ENCODE assay signal across 16 mouse cellular contexts in genomic region chr2:51090688-51091087, GRCm38 (mm10). TPM values are rescaled to one million over a fixed set of nuclear protein-coding genes. Genes with fewer than 3 reads are reported as not detected.
DNase-seq lines count a peak whose midpoint lies in the region; ATAC-seq and TF ChIP-seq lines count a peak whose summit lies in the region.
"Had no signal": no experiment of that assay in that cellular context is flagged by ENCODE, and none has a peak within 500 bp of the region (broad histone marks: within the 10 kb centered on the region; RNA-seq: fewer than 3 reads in every experiment).

No protein-coding gene starts in this region.

- peaks cover 7% of the 10 kb centered on the region; the same call in 1 of the 2 replicates for H3K4me1 ChIP-seq in intestine, embryonic 14.5 days (replicated peaks; ENCODE audit: control insufficient read depth, insufficient read depth, low read length)
- no peaks in the 10 kb centered on the region; the same call in 1 of the 2 replicates for H3K4me1 ChIP-seq in intestine, embryonic 16.5 days (ENCODE audit: control insufficient read depth, insufficient read depth, low read length)
- H3K4me1 ChIP-seq in forebrain, embryonic 15.5 days: peaks cover 48% of the 10 kb centered on the region
- H3K4me1 ChIP-seq in midbrain, embryonic 10.5 days: peaks cover 61% of the 10 kb centered on the region

- peak; percentile 21 for DNase-seq in intestine, embryonic 14.5 days (ENCODE audit: low spot score)
- peak; percentile 90 for DNase-seq in brain, embryonic 14.5 days (ENCODE audit: low read depth)
- no peak for DNase-seq in midbrain, embryonic 10.5 days (ENCODE audit: low spot score)
- no peak for DNase-seq in B cell, adult 2 months
- no peak for DNase-seq in testis, postnatal 10 days (ENCODE audit: low spot score)
- no peak for DNase-seq in adrenal gland, postnatal 10 days
- DNase-seq: cerebellum, adult 8-10 months; gastrocnemius, postnatal 25 days; heart, postnatal 4 days; right cerebral cortex, adult 18-20 months; thymus, postnatal 4 days had no signal

- H3K36me3 ChIP-seq in intestine, embryonic 14.5 days (ENCODE audit: control insufficient read depth, insufficient read depth, low read length): no peaks in the 10 kb centered on the region
- H3K36me3 ChIP-seq in intestine, embryonic 16.5 days (ENCODE audit: control insufficient read depth, insufficient read depth, low read length): no peaks in the 10 kb centered on the region
- no peaks in the 10 kb centered on the region for H3K36me3 ChIP-seq in forebrain, embryonic 15.5 days
- H3K36me3 ChIP-seq in midbrain, embryonic 10.5 days: no peaks in the 10 kb centered on the region
- H3K36me3 ChIP-seq: kidney, embryonic 15.5 days had no signal

- H3K9ac ChIP-seq in intestine, embryonic 14.5 days (ENCODE audit: low read length): no peak overlapping the region
- no peak overlapping the region for H3K9ac ChIP-seq in intestine, embryonic 16.5 days (ENCODE audit: low read depth, low read length)
- no peak overlapping the region for H3K9ac ChIP-seq in forebrain, embryonic 15.5 days (replicated peaks)
- H3K9ac ChIP-seq: kidney, embryonic 15.5 days had no signal

- no peak for TF ChIP-seq CTCF in brain, embryonic 14.5 days (IDR thresholded peaks at IDR 0.05; ENCODE audit: borderline replicate concordance, extremely low read depth, insufficient read depth, insufficient read length)

- no peaks in the 10 kb centered on the region for H3K27me3 ChIP-seq in intestine, embryonic 14.5 days (replicated peaks; ENCODE audit: control insufficient read depth, insufficient read depth, low read length)
- H3K27me3 ChIP-seq in intestine, embryonic 16.5 days (replicated peaks; ENCODE audit: control insufficient read depth, insufficient read depth, low read length): no peaks in the 10 kb centered on the region
- H3K27me3 ChIP-seq in forebrain, embryonic 15.5 days: no peaks in the 10 kb centered on the region
- H3K27me3 ChIP-seq in midbrain, embryonic 10.5 days (ENCODE audit: low read depth, poor library complexity, severe bottlenecking): no peaks in the 10 kb centered on the region
- H3K27me3 ChIP-seq: kidney, embryonic 15.5 days had no signal

- WGBS in intestine, embryonic 14.5 days: 77% methylated on average over 7 of the region's 7 CpGs
- 79% methylated on average over 7 of the region's 7 CpGs for WGBS in intestine, embryonic 16.5 days
- WGBS in forebrain, embryonic 15.5 days: 47% methylated on average over 7 of the region's 7 CpGs
- 75% methylated on average over 7 of the region's 7 CpGs for WGBS in midbrain, embryonic 10.5 days

- H3K4me2 ChIP-seq in intestine, embryonic 14.5 days (ENCODE audit: low read length): no peak overlapping the region
- H3K4me2 ChIP-seq in intestine, embryonic 16.5 days (ENCODE audit: low read depth, low read length): no peak overlapping the region
- H3K4me2 ChIP-seq in forebrain, embryonic 15.5 days (replicated peaks): no peak overlapping the region
- H3K4me2 ChIP-seq: heart, embryonic 11.5 days; kidney, embryonic 15.5 days; liver, embryonic 11.5 days had no signal

- ATAC-seq in intestine, embryonic 14.5 days (replicated peaks; ENCODE audit: low FRiP score, low TSS enrichment, low read depth): no peak
- no peak for ATAC-seq in intestine, embryonic 16.5 days
- ATAC-seq in forebrain, embryonic 15.5 days (replicated peaks): peak; percentile 41

- no peak for TF ChIP-seq POLR2A in brain, embryonic 14.5 days (IDR thresholded peaks at IDR 0.05; ENCODE audit: borderline replicate concordance, extremely low read depth, insufficient read depth, insufficient read length, poor library complexity, severe bottlenecking)

- H3K9me3 ChIP-seq in intestine, embryonic 14.5 days (ENCODE audit: control insufficient read depth, low read length): no peaks in the 10 kb centered on the region
- no peaks in the 10 kb centered on the region for H3K9me3 ChIP-seq in intestine, embryonic 16.5 days (ENCODE audit: control insufficient read depth, low read length)
- H3K9me3 ChIP-seq in forebrain, embryonic 15.5 days: no peaks in the 10 kb centered on the region
- H3K9me3 ChIP-seq in midbrain, embryonic 10.5 days (replicated peaks): no peaks in the 10 kb centered on the region
- H3K9me3 ChIP-seq: kidney, embryonic 15.5 days had no signal

- no peak overlapping the region for H3K27ac ChIP-seq in intestine, embryonic 14.5 days (ENCODE audit: low read depth)
- H3K27ac ChIP-seq in intestine, embryonic 16.5 days (ENCODE audit: low read length): no peak overlapping the region
- peak overlapping the region; percentile 56 for H3K27ac ChIP-seq in forebrain, embryonic 15.5 days (replicated peaks)
- peak overlapping the region; percentile 92 for H3K27ac ChIP-seq in midbrain, embryonic 10.5 days (replicated peaks)
- H3K27ac ChIP-seq: kidney, embryonic 15.5 days had no signal

- H3K4me3 ChIP-seq in intestine, embryonic 14.5 days (ENCODE audit: low read depth, low read length): no peak overlapping the region
- no peak overlapping the region for H3K4me3 ChIP-seq in intestine, embryonic 16.5 days (ENCODE audit: low read length)
- no peak overlapping the region for H3K4me3 ChIP-seq in forebrain, embryonic 15.5 days
- H3K4me3 ChIP-seq in midbrain, embryonic 10.5 days: no peak overlapping the region
- H3K4me3 ChIP-seq: kidney, embryonic 15.5 days had no signal

RNA-seq across cellular contexts. Expression of gene Rnd3, which starts 58.2 kb away (rescaled TPM):
- polyA plus RNA-seq in intestine, embryonic 14.5 days (2014; fragmentation: Nextera tagmentation; extraction: Ambion mirVana): 85.0 and 104 TPM in 2 replicates
- polyA plus RNA-seq in intestine, embryonic 16.5 days (2015; fragmentation: Nextera tagmentation; extraction: Ambion mirVana): 49.5 and 53.8 TPM in 2 replicates
- polyA plus RNA-seq in brain, embryonic 14.5 days (2012; rRNA removed): 76.7 and 111 TPM in 2 replicates
- 142 and 151 TPM in 2 replicates for polyA plus RNA-seq in forebrain, embryonic 15.5 days (2015; fragmentation: Nextera tagmentation; extraction: Ambion mirVana)
- 155 and 255 TPM in 2 replicates for polyA plus RNA-seq in midbrain, embryonic 10.5 days (2016; fragmentation: Nextera tagmentation; extraction: Ambion mirVana)
- total RNA-seq in adrenal gland, postnatal 10 days (2021): 10 to 100 TPM; 37.9 to 38.1 TPM

Comparison
In these comparisons a context has a peak if more than half of its experiments do, and no peak if none do; other contexts are left out.
1. DNase-seq: peak in intestine, embryonic 14.5 days (single experiment) and brain, embryonic 14.5 days (single experiment); none in midbrain, embryonic 10.5 days (single experiment), B cell, adult 2 months (0 of 2), testis, postnatal 10 days (single experiment) and adrenal gland, postnatal 10 days (single experiment).
2. H3K27ac ChIP-seq: peak in forebrain, embryonic 15.5 days (single experiment) and midbrain, embryonic 10.5 days (single experiment); none in intestine, embryonic 14.5 days (single experiment) and intestine, embryonic 16.5 days (single experiment).